Mouse (Mus musculus) spleen, adult 2 months (tissue): Measurements from ENCODE around the gene Inka2.

Source experiments
- CTCF ChIP-seq: fragments of 200-500 bp; IDR thresholded peaks from 2 replicates; pipeline ENCODE4 v1.5.1; 2011; ENCODE audit warnings: mild to moderate bottlenecking, inconsistent platforms; ENCODE audit not compliant: insufficient read depth, insufficient read length, insufficient replicate concordance; ENCODE audit errors: extremely low read depth
- POLR2A ChIP-seq: fragments of 200-500 bp; IDR thresholded peaks from 2 replicates; pipeline ENCODE4 v1.6.1; 2011; ENCODE audit warnings: low read depth, low read length, inconsistent platforms

GRCm38 (mm10) chr3:105688536-105688935, 15.9 kb upstream of the Inka2 start:
- TF ChIP-seq CTCF, result no peak
- TF ChIP-seq POLR2A, result no peak
